10 mouse cellular contexts compared by ENCODE assay signal in genomic region chr14:41964095-41964494, GRCm38 (mm10). TPM values are rescaled to one million over a fixed set of nuclear protein-coding genes. Genes with fewer than 3 reads are reported as not detected.
DNase-seq lines count a peak whose midpoint lies in the region; ATAC-seq lines count a peak whose summit lies in the region.
"Not testable (repeated sequence)": the region's sequence is repeated elsewhere in the genome, so short reads cannot be mapped to it uniquely, and the experiment has no call there.
"Had no signal": no experiment of that assay in that cellular context is flagged by ENCODE, and none has a peak within 500 bp of the region (broad histone marks: within the 10 kb centered on the region; RNA-seq: fewer than 3 reads in every experiment).

No protein-coding gene starts in this region.

- H3K27ac ChIP-seq in intestine, embryonic 14.5 days (ENCODE audit: low read depth), result not testable (repeated sequence)

- not testable (repeated sequence) for ATAC-seq in intestine, embryonic 14.5 days (replicated peaks; ENCODE audit: low FRiP score, low TSS enrichment, low read depth)

- not testable (repeated sequence) for H3K4me3 ChIP-seq in intestine, embryonic 14.5 days (ENCODE audit: low read depth, low read length)

- DNase-seq in heart, adult 11 months, result peak; percentile 89
- DNase-seq in intestine, embryonic 14.5 days (ENCODE audit: low spot score), result peak; percentile 27
- DNase-seq in ovary, adult 18-20 months (ENCODE audit: low spot score), result peak; percentile 2

- not testable (repeated sequence) for H3K4me1 ChIP-seq in intestine, embryonic 14.5 days (replicated peaks; ENCODE audit: control insufficient read depth, insufficient read depth, low read length)

- H3K9ac ChIP-seq in intestine, embryonic 14.5 days (ENCODE audit: low read length), result not testable (repeated sequence)

- 72% methylated on average over 4 of the region's 4 CpGs for WGBS in intestine, embryonic 14.5 days

- not testable (repeated sequence) for H3K9me3 ChIP-seq in intestine, embryonic 14.5 days (ENCODE audit: control insufficient read depth, low read length)

- H3K4me2 ChIP-seq in intestine, embryonic 14.5 days (ENCODE audit: low read length), result not testable (repeated sequence)

- H3K27me3 ChIP-seq in intestine, embryonic 14.5 days (replicated peaks; ENCODE audit: control insufficient read depth, insufficient read depth, low read length), result not testable (repeated sequence)

- not testable (repeated sequence) for H3K36me3 ChIP-seq in intestine, embryonic 14.5 days (ENCODE audit: control insufficient read depth, insufficient read depth, low read length)

RNA-seq across cellular contexts. Expression of gene Gm6401, which starts 3.6 kb away (rescaled TPM):
- polyA plus RNA-seq in intestine, embryonic 14.5 days (2014; fragmentation: Nextera tagmentation; extraction: Ambion mirVana), result not detected in 2 replicates
- polyA plus RNA-seq: activated CD4-positive, CD25-positive, alpha-beta regulatory T cell, adult 4 months; adrenal gland, adult 2 months; brain, embryonic 14.5 days; C2C12; CD4-positive, CD25-positive, alpha-beta regulatory T cell, adult 4 months; G1E; Patski had no signal

RNA-seq across cellular contexts. Expression of gene Gm3543, which starts 19.0 kb away (rescaled TPM):
- polyA plus RNA-seq in intestine, embryonic 14.5 days (2014; fragmentation: Nextera tagmentation; extraction: Ambion mirVana), result not detected in 2 replicates
- polyA plus RNA-seq: activated CD4-positive, CD25-positive, alpha-beta regulatory T cell, adult 4 months; adrenal gland, adult 2 months; brain, embryonic 14.5 days; CD4-positive, CD25-positive, alpha-beta regulatory T cell, adult 4 months; G1E; Patski had no signal

RNA-seq across cellular contexts. Expression of gene 1700024B05Rik, which starts 20.3 kb away (rescaled TPM):
- not detected in 2 replicates for polyA plus RNA-seq in intestine, embryonic 14.5 days (2014; fragmentation: Nextera tagmentation; extraction: Ambion mirVana)
- polyA plus RNA-seq: activated CD4-positive, CD25-positive, alpha-beta regulatory T cell, adult 4 months; adrenal gland, adult 2 months; brain, embryonic 14.5 days; C2C12; CD4-positive, CD25-positive, alpha-beta regulatory T cell, adult 4 months; G1E; Patski had no signal

RNA-seq across cellular contexts. Expression of gene 1700049E17Rik1, which starts 39.3 kb away (rescaled TPM):
- not detected in 2 replicates for polyA plus RNA-seq in intestine, embryonic 14.5 days (2014; fragmentation: Nextera tagmentation; extraction: Ambion mirVana)
- polyA plus RNA-seq: activated CD4-positive, CD25-positive, alpha-beta regulatory T cell, adult 4 months; adrenal gland, adult 2 months; brain, embryonic 14.5 days; C2C12; CD4-positive, CD25-positive, alpha-beta regulatory T cell, adult 4 months; G1E; Patski had no signal

RNA-seq across cellular contexts. Expression of gene Gm7980, which starts 57.0 kb away (rescaled TPM):
- not detected in 2 replicates for polyA plus RNA-seq in intestine, embryonic 14.5 days (2014; fragmentation: Nextera tagmentation; extraction: Ambion mirVana)
- polyA plus RNA-seq: activated CD4-positive, CD25-positive, alpha-beta regulatory T cell, adult 4 months; adrenal gland, adult 2 months; brain, embryonic 14.5 days; C2C12; CD4-positive, CD25-positive, alpha-beta regulatory T cell, adult 4 months; G1E; Patski had no signal

Comparison
In these comparisons a context has a peak if more than half of its experiments do, and no peak if none do; other contexts are left out.
1. DNase-seq: peak in every context shown above with its lines; median percentile 89 in heart, adult 11 months; 27 in intestine, embryonic 14.5 days; 2 in ovary, adult 18-20 months.